Comparison of ENCODE assay signal across 28 mouse cellular contexts in the genomic region with DNA sequence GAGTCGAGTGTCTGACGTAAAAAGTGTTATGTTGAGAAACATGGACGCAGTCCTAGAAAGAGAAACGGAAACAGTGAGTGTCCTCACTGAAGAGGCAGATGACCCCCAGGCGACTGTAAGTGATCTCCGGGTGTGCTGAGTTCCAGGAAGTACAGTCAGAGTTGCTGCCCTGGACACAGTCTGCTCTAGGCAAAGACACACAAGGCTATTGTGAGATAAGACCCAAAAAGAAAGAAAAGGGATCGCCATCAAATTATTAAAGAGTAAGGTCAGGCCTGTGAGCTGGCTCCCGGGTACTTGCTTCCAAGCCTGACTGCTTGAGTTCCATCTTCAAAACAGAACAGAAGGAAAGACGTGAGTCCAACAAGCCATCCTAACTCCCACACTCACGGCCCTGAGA. TPM values are rescaled to one million over a fixed set of nuclear protein-coding genes. Genes with fewer than 3 reads are reported as not detected.
"Had no signal": no experiment of that assay in that cellular context is flagged by ENCODE, and none has a peak within 500 bp of the region (broad histone marks: within the 10 kb centered on the region; RNA-seq: fewer than 3 reads in every experiment).

No protein-coding gene starts in this region.

- H3K4me1 ChIP-seq: heart, embryonic 10.5 days; heart, embryonic 12.5 days; hindbrain, embryonic 15.5 days; kidney, embryonic 15.5 days; limb, embryonic 13.5 days; limb, embryonic 15.5 days; liver, embryonic 12.5 days had no signal

- H3K9ac ChIP-seq: heart, embryonic 12.5 days; hindbrain, embryonic 13.5 days; hindbrain, embryonic 15.5 days; kidney, embryonic 15.5 days; limb, embryonic 13.5 days; limb, embryonic 15.5 days; liver, embryonic 12.5 days; liver, embryonic 14.5 days had no signal

- H3K9me3 ChIP-seq: hindbrain, embryonic 15.5 days; limb, embryonic 15.5 days had no signal

- H3K36me3 ChIP-seq: kidney, embryonic 15.5 days had no signal

- H3K27ac ChIP-seq: heart, embryonic 10.5 days; hindbrain, embryonic 13.5 days; hindbrain, embryonic 15.5 days; hindbrain, postnatal 0 days; kidney, embryonic 15.5 days; kidney, postnatal 0 days; layer of hippocampus, adult 2 months; limb, embryonic 13.5 days; limb, embryonic 15.5 days; liver, embryonic 12.5 days; liver, embryonic 14.5 days had no signal

- DNase-seq: gastrocnemius, postnatal 14 days; gastrocnemius, postnatal 36 days; heart, adult 18-20 months; kidney, adult 11 months; kidney, adult 2 months; kidney, adult 9 months; kidney, postnatal 14 days; kidney, postnatal 36 days; left cerebral cortex, postnatal 4 days had no signal

- H3K4me3 ChIP-seq: heart, embryonic 10.5 days; heart, embryonic 12.5 days; hindbrain, embryonic 13.5 days; hindbrain, embryonic 15.5 days; kidney, embryonic 15.5 days; layer of hippocampus, adult 2 months; limb, embryonic 13.5 days; limb, embryonic 15.5 days; liver, embryonic 12.5 days had no signal

- H3K27me3 ChIP-seq: heart, embryonic 12.5 days; hindbrain, embryonic 13.5 days; hindbrain, embryonic 15.5 days; kidney, embryonic 15.5 days; limb, embryonic 13.5 days; limb, embryonic 15.5 days; liver, embryonic 12.5 days had no signal

RNA-seq across cellular contexts. Expression of gene Vamp9, which starts 35.2 kb away (rescaled TPM):
- total RNA-seq: gastrocnemius, adult 18-20 months; gastrocnemius, adult 8-10 months; gastrocnemius, postnatal 14 days; gastrocnemius, postnatal 36 days; heart, adult 18-20 months; heart, adult 8-10 months; heart, postnatal 10 days; heart, postnatal 25 days; hematopoietic stem cell, adult 5-6 weeks; left cerebral cortex, postnatal 4 days; liver, adult 2 months had no signal

RNA-seq across cellular contexts. Expression of gene 4930524J08Rik, which starts 37.6 kb away (rescaled TPM):
- total RNA-seq: gastrocnemius, adult 18-20 months; hematopoietic stem cell, adult 5-6 weeks; liver, adult 2 months had no signal
